Mouse (Mus musculus) stomach, postnatal 0 days (tissue): ENCODE measurements around the gene Lmbr1l.

Source experiments
- CTCF ChIP-seq: IDR thresholded peaks from 2 replicates; pipeline ENCODE4 v1.5.1; 2016; ENCODE audit warnings: antibody characterized with exemption, low read depth, mild to moderate bottlenecking, moderate library complexity
- EP300 ChIP-seq: optimal IDR thresholded peaks from 2 replicates; pipeline ENCODE3; 2016; ENCODE audit warnings: antibody characterized with exemption

DNA sequence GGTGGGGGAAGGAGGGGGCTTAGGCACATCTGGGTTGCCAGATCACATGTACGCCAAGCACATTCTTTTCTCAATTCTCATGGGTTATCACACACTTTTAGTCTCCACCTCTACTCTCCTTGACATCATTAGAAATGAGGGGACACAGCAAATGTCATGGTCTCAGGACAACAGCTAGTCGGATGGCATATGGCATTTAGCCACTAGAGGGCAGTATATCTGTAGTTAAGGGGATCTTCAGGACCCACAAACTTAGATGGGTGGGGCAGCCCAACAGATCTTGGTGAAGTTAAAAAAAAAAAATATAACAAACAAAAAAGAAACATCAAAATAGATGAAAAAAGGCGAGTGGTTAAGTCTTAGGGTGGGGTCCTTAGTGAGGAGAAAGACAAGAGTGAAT, 40.7 kb downstream of the Lmbr1l start:
- TF ChIP-seq CTCF, result peak; percentile 89
- no peak for TF ChIP-seq EP300
